Mouse (Mus musculus) bone marrow, adult 2 months (tissue): ENCODE measurements at regions not wholly inside any gene's neighbourhood (a gene's known extent, or its start where the extent isn't known, plus 50 kb on each side); places are given as distances from the start of the nearest gene placed in this dataset.

Source experiments
- H3K27ac ChIP-seq: fragments of 200-500 bp; 2 replicates; pipeline ENCODE4 v1.5.1; 2012; ENCODE audit warnings: low read depth, mild to moderate bottlenecking, control low read depth, inconsistent platforms, low read length; ENCODE audit not compliant: control insufficient read depth, poor library complexity, insufficient read depth
- H3K4me1 ChIP-seq: fragments of 200-500 bp; 2 replicates; pipeline ENCODE4 v1.6.1; 2011; ENCODE audit warnings: low read length; ENCODE audit not compliant: control insufficient read depth, insufficient read depth
- H3K4me3 ChIP-seq: fragments of 200-500 bp; replicated peaks from 2 replicates; pipeline ENCODE3; 2011; ENCODE audit warnings: mild to moderate bottlenecking, low read depth, low read length, control low read depth; ENCODE audit not compliant: control insufficient read depth
- CTCF ChIP-seq: fragments of 200-500 bp; IDR thresholded peaks from 2 replicates; pipeline ENCODE4 v1.5.1; 2011; ENCODE audit warnings: low read length, control low read depth; ENCODE audit not compliant: control insufficient read depth, insufficient read depth
- POLR2A ChIP-seq: fragments of 200-500 bp; IDR thresholded peaks from 2 replicates; pipeline ENCODE4 v1.6.1; 2011; ENCODE audit warnings: low read depth, mild to moderate bottlenecking, control low read depth, low read length, borderline replicate concordance; ENCODE audit not compliant: control insufficient read depth
- WGBS: fragments of 180-500 bp; shearing (Covaris S2); methylation state at CpG from one replicate; pipeline ENCODE4 v1.1.7; 2018; 5-methylcytosine and 5-hydroxymethylcytosine counted together

- WGBS: 54% methylated on average over 7 of the region's 7 CpGs
- Histone ChIP-seq H3K27ac (no peak overlapping the region), H3K4me1 (no peaks in the 10 kb centered on the region), H3K4me3 (no peak overlapping the region)
- TF ChIP-seq POLR2A: no peak
- TF ChIP-seq CTCF: no peak
Measured at GRCm38 (mm10) chr1:73140557-73141345, 125.0 kb upstream of the Tnp1 start.

- 79% methylated on average over 4 of the region's 4 CpGs for WGBS
- TF ChIP-seq POLR2A (no peak), CTCF (no peak)
- H3K4me3 ChIP-seq: no peak overlapping the region
- H3K27ac ChIP-seq: no peak overlapping the region
- no peaks in the 10 kb centered on the region for H3K4me1 ChIP-seq
Measured at GRCm38 (mm10) chr1:73130215-73130861, 114.6 kb upstream of the Tnp1 start.

GRCm38 (mm10) chr1:73123012-73123411 is 107.3 kb upstream of the Tnp1 start:
- 82% methylated on average over 9 of the region's 9 CpGs for WGBS

GRCm38 (mm10) chr1:73118661-73119060 is 103.0 kb upstream of the Tnp1 start:
- H3K4me3 ChIP-seq: no peak overlapping the region
- no peaks in the 10 kb centered on the region for H3K4me1 ChIP-seq
- no peak for TF ChIP-seq POLR2A
- TF ChIP-seq CTCF: no peak
- 76% methylated on average over 6 of the region's 6 CpGs for WGBS
- no peak overlapping the region for H3K27ac ChIP-seq

More at GRCm38 (mm10) chr1:73123012-73123411, 107.3 kb upstream of the Tnp1 start:
- no peak overlapping the region for H3K27ac ChIP-seq
- no peaks in the 10 kb centered on the region for H3K4me1 ChIP-seq
- TF ChIP-seq CTCF (no peak), POLR2A (no peak)
- H3K4me3 ChIP-seq: no peak overlapping the region

GRCm38 (mm10) chr1:73116526-73116925 is 100.8 kb upstream of the Tnp1 start:
- TF ChIP-seq POLR2A: no peak
- TF ChIP-seq CTCF: no peak
- Histone ChIP-seq H3K27ac (no peak overlapping the region), H3K4me3 (no peak overlapping the region), H3K4me1 (no peaks in the 10 kb centered on the region)
- WGBS: 45% methylated on average over 2 of the region's 2 CpGs

GRCm38 (mm10) chr1:73115854-73116253 is 100.1 kb upstream of the Tnp1 start:
- TF ChIP-seq CTCF (no peak), POLR2A (no peak)
- H3K27ac ChIP-seq: no peak overlapping the region
- no peak overlapping the region for H3K4me3 ChIP-seq
- H3K4me1 ChIP-seq: no peaks in the 10 kb centered on the region
- 75% methylated on average over 5 of the region's 5 CpGs for WGBS

- TF ChIP-seq CTCF: no peak
- no peak for TF ChIP-seq POLR2A
- Histone ChIP-seq H3K4me3 (no peak overlapping the region), H3K4me1 (no peaks in the 10 kb centered on the region), H3K27ac (no peak overlapping the region)
- 89% methylated on average over 6 of the region's 6 CpGs for WGBS
Measured at GRCm38 (mm10) chr1:73113137-73113536, 97.4 kb upstream of the Tnp1 start.

GRCm38 (mm10) chr1:73112711-73113110 is 97.0 kb upstream of the Tnp1 start:
- H3K4me3 ChIP-seq: no peak overlapping the region
- H3K4me1 ChIP-seq: no peaks in the 10 kb centered on the region
- WGBS: 56% methylated on average over 3 of the region's 3 CpGs
- TF ChIP-seq CTCF: no peak
- TF ChIP-seq POLR2A: no peak
- H3K27ac ChIP-seq: no peak overlapping the region
